Mouse (Mus musculus) liver, embryonic 12.5 days (tissue): ENCODE data around the gene 6330409D20Rik. TPM values are rescaled to one million over a fixed set of nuclear protein-coding genes. Genes with fewer than 3 reads are reported as not detected.

Experiments used
- ATAC-seq: fragments of 200-750 bp; cut with Nextera tagmentation; 2 replicates; pipeline ENCODE4 v1.8.0; 2017; ENCODE audit warnings: moderate number of reproducible peaks, mild to moderate bottlenecking, moderate library complexity
- H3K27ac ChIP-seq: fragments of 300-500 bp; sonication (generic); 2 replicates; pipeline ENCODE4 v1.5.1; 2016; ENCODE audit warnings: mild to moderate bottlenecking
- H3K27me3 ChIP-seq: fragments of 300-500 bp; sonication (generic); replicated peaks from 2 replicates; pipeline ENCODE4 v1.6.1; 2016; ENCODE audit warnings: mild to moderate bottlenecking, moderate library complexity
- H3K36me3 ChIP-seq: fragments of 300-500 bp; sonication (generic); 2 replicates; pipeline ENCODE4 v1.6.1; 2016; ENCODE audit warnings: mild to moderate bottlenecking, moderate library complexity
- H3K4me1 ChIP-seq: fragments of 300-500 bp; sonication (generic); 2 replicates; pipeline ENCODE4 v1.6.1; 2016
- H3K4me2 ChIP-seq: fragments of 300-500 bp; sonication (generic); 2 replicates; pipeline ENCODE4 v1.6.1; 2016; ENCODE audit warnings: mild to moderate bottlenecking, moderate library complexity
- H3K4me3 ChIP-seq: fragments of 300-500 bp; sonication (generic); 2 replicates; pipeline ENCODE4 v1.5.1; 2016; ENCODE audit warnings: mild to moderate bottlenecking, moderate library complexity
- H3K9ac ChIP-seq: fragments of 300-500 bp; sonication (generic); 2 replicates; pipeline ENCODE4 v1.6.1; 2016; ENCODE audit warnings: mild to moderate bottlenecking, moderate library complexity
- H3K9me3 ChIP-seq: fragments of 300-500 bp; sonication (generic); replicated peaks from 2 replicates; pipeline ENCODE4 v1.6.1; 2016; ENCODE audit warnings: mild to moderate bottlenecking, moderate library complexity
- WGBS: fragments of 180-500 bp; shearing (Covaris S2); methylation state at CpG from one replicate; pipeline ENCODE4 v1.1.7; 2016; ENCODE audit not compliant: insufficient replicate concordance; 5-methylcytosine and 5-hydroxymethylcytosine counted together
- polyA plus RNA-seq: library from polyadenylated mRNA; unstranded; fragments of >200 nt; fragmentation: Nextera tagmentation; extraction: Ambion mirVana; gene quantifications from 2 replicates; pipeline ENCODE4 v1.2.1, GENCODE M21; 2016

Gene 6330409D20Rik
- polyA plus RNA-seq, 1 experiment from 2014 or later: not detected

DNA sequence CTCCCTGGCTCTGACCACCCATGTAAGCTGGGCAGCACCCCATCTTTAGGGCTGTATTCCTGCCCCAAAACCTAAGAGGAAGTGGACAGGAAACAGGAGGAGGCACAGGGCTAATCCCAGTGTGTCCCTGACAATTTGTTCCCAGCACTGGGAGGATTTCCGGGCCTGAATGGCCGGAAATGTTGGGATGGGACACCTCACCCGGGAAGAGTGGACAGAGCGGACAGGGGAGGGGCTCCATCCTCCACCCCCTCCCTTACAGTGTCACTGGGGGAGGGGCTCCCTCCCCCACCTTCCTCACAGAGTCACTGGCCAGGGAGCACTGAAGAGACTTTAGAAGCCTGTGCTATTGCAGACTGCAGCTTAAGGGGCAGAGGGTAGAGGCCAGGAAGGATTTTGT lies 5.9 kb downstream of the 6330409D20Rik start:
- Histone ChIP-seq H3K9me3 (no peaks in the 10 kb centered on the region), H3K4me3 (no peak overlapping the region), H3K9ac (no peak overlapping the region; the same call in 1 of the 2 replicates), H3K27ac (peak overlapping the region; percentile 34; the same call in 1 of the 2 replicates), H3K27me3 (no peaks in the 10 kb centered on the region), H3K4me1 (peaks cover 36% of the 10 kb centered on the region), H3K36me3 (no peaks in the 10 kb centered on the region), H3K4me2 (no peak overlapping the region)
- ATAC-seq: peak; percentile 44
- 31% methylated on average over 4 of the region's 4 CpGs for WGBS

DNA sequence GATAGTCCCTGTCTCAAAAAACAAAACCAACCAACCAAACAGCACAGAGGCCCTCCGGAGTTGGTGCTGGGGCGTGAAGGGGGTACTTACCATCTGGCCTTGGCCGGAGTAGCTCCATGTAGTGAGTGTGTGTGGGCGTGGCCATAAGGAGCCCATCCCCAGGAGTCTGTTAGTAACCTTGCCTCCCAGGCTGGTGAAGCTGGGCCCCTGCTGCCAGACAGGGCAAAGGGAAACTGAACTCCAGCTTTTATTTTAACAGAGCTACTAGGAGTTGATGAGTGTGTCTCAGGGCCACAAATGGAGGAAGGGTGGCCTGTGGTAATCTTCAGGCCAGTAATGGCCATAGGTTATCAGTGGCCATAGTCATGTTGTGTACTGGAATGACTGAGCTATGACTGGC lies 6.3 kb downstream of the 6330409D20Rik start:
- Histone ChIP-seq H3K9ac (no peak overlapping the region), H3K4me1 (peaks cover 36% of the 10 kb centered on the region), H3K4me2 (no peak overlapping the region), H3K9me3 (no peaks in the 10 kb centered on the region), H3K27ac (peak overlapping the region; percentile 34; the same call in 1 of the 2 replicates), H3K4me3 (no peak overlapping the region), H3K27me3 (no peaks in the 10 kb centered on the region), H3K36me3 (no peaks in the 10 kb centered on the region)
- ATAC-seq: no peak; the same call in 1 of the 2 replicates
- WGBS: 41% methylated on average over 4 of the region's 4 CpGs

DNA sequence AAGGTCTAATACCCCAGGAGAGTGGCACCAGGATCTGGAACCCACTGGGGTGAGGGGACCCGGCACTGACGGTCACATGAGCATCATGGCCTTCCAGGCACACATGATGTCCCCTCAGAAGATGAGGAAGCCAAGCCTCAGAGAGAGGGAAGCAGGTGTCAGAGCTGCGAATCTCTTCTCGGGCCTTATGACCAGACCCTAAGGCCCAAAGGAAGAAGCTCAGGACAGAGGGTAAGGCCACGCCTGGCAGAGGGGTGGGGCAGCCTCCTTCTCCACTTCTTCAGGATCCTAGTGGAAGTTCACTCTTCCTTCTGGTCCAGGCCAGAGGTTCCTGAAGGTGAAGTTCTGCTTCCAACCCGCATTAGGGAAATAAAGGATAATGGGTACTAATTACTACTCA lies 8.1 kb downstream of the 6330409D20Rik start:
- WGBS: 58% methylated on average over 6 of the region's 6 CpGs
- no peak overlapping the region for H3K4me3 ChIP-seq
- no peaks in the 10 kb centered on the region for H3K36me3 ChIP-seq
- H3K27ac ChIP-seq: no peak overlapping the region
- H3K4me2 ChIP-seq: no peak overlapping the region
- peaks cover 37% of the 10 kb centered on the region for H3K4me1 ChIP-seq
- no peaks in the 10 kb centered on the region for H3K27me3 ChIP-seq
- no peaks in the 10 kb centered on the region for H3K9me3 ChIP-seq
- H3K9ac ChIP-seq: no peak overlapping the region
- ATAC-seq: no peak

DNA sequence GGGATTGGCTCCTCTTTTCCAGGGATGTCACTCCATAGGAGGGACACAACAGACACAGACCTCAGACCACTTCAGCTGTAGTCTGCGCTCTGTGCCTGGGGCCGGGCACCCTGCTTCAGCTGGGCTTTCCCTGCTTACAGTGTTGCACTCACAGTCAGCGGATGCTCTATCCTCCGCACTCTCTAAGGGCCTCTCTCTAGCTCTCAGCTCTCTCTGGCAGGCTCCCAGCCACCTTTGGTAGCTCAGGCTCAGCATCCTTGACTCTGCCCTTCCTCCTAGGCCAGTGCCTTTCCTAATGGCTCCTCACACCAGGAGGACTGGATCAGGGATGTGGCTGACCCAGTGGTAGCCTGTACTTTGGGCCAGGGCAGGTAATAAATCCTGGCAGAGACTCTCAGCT lies 8.9 kb downstream of the 6330409D20Rik start:
- WGBS: 75% methylated on average over 4 of the region's 4 CpGs
- Histone ChIP-seq H3K9ac (no peak overlapping the region), H3K27me3 (no peaks in the 10 kb centered on the region), H3K27ac (peak overlapping the region; percentile 22; the same call in 1 of the 2 replicates), H3K4me1 (peaks cover 44% of the 10 kb centered on the region), H3K4me2 (no peak overlapping the region), H3K9me3 (no peaks in the 10 kb centered on the region), H3K36me3 (no peaks in the 10 kb centered on the region), H3K4me3 (no peak overlapping the region)
- no peak for ATAC-seq

DNA sequence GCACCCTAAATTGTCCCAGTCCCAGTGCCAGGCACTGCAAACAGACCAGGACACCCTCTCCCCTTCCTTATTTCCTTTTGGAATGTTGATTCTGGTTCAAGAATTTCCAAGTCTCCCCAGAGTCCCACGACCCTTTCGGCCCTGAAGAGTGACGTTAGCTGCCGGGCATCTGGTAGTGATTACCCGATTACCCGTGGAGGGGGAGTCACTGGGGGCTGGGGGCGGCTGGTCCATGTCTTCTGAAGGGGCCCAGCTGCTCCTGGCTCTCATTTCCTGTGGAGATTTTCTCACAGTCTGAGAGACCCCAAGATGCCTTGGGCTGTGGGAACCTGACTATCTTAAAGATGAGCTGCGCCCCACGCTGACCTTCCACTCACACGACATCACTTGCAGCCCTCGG lies 10.0 kb downstream of the 6330409D20Rik start:
- Histone ChIP-seq H3K9ac (no peak overlapping the region), H3K4me1 (peaks cover 34% of the 10 kb centered on the region), H3K4me3 (no peak overlapping the region), H3K27ac (0 out of 2 replicates have a peak overlapping the region, but pooled peaks have one; percentile 51), H3K27me3 (no peaks in the 10 kb centered on the region), H3K4me2 (no peak overlapping the region; the same call in 1 of the 2 replicates), H3K9me3 (no peaks in the 10 kb centered on the region), H3K36me3 (no peaks in the 10 kb centered on the region)
- WGBS: 51% methylated on average over 11 of the region's 11 CpGs
- ATAC-seq: no peak

DNA sequence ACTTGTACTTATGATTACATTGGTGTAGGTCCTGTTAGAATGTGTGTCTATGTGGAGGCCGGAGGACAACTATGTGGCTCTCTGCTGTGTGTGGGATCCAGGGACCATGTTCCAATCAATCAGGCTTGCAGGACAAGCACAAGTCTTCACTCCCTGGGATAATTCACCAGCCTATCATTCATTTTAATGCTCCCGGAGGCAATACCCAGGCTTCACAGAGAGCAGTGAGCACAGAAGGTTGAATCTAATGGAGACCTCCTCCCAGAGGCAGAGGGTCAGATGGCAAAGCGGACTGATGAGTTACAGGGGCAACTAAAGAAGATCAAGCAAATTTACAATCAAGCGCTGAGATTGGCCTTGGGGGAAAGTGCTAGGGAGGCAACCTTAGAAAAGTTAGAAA lies 11.3 kb downstream of the 6330409D20Rik start:
- WGBS: 68% methylated on average over 4 of the region's 4 CpGs
- Histone ChIP-seq H3K4me3 (no peak overlapping the region), H3K27me3 (no peaks in the 10 kb centered on the region), H3K4me1 (peaks cover 21% of the 10 kb centered on the region), H3K9ac (no peak overlapping the region), H3K9me3 (no peaks in the 10 kb centered on the region), H3K27ac (0 out of 2 replicates have a peak overlapping the region, but pooled peaks have one; percentile 5), H3K4me2 (no peak overlapping the region; the same call in 1 of the 2 replicates), H3K36me3 (peaks cover 10% of the 10 kb centered on the region; the same call in 1 of the 2 replicates)
- no peak for ATAC-seq

DNA sequence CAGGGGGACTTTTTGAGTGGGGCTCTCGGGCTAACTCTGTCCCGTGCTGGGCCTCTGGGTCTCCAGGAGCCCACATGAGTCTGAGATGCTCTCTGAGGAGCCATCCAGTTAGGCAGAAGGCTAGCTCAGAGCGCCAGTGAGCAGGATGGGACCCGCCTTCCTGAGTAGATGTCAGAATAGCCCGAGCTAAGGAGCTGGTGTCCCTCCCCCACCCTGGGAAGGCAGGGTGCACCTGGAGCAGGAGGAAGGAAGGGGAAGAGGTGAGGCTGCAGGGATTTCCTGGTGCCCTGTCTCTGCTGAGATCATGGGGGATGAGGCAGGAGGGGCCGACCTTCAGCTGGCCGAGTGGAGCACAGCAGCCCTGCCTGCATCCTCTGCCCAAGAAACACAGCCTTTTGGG lies 12.4 kb downstream of the 6330409D20Rik start:
- peak overlapping the region; percentile 57 for H3K4me2 ChIP-seq
- WGBS: 50% methylated on average over 7 of the region's 7 CpGs
- no peak overlapping the region for H3K27ac ChIP-seq
- H3K27me3 ChIP-seq: no peaks in the 10 kb centered on the region
- H3K36me3 ChIP-seq: peaks cover 10% of the 10 kb centered on the region; the same call in 1 of the 2 replicates
- no peak overlapping the region for H3K4me3 ChIP-seq
- no peak overlapping the region for H3K9ac ChIP-seq
- H3K9me3 ChIP-seq: no peaks in the 10 kb centered on the region
- H3K4me1 ChIP-seq: peaks cover 18% of the 10 kb centered on the region
- ATAC-seq: no peak

DNA sequence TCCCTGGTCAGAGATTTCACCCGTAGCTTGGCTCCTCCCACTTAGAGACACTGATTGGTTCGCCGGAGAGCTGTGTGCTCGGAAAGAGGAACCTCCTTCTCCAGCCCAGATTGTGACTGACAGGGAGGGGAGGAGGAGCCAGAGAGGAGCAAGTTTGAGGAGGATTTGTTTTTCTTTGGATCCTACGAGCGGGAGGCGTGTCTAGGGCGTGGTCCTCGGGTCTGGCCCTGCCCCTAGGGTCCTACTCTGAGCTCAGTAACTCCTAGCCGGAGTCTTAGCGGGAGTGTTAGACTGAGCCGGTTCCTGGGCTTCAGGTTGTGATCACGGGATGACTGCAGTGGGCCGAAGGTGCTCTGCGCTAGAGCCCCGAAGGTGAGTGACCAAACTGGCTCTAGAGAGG lies 13.4 kb downstream of the 6330409D20Rik start:
- Histone ChIP-seq H3K9ac (peak overlapping the region; percentile 49; the same call in 1 of the 2 replicates), H3K4me1 (peaks cover 23% of the 10 kb centered on the region), H3K4me3 (peak overlapping the region; percentile 33), H3K27me3 (no peaks in the 10 kb centered on the region), H3K9me3 (no peaks in the 10 kb centered on the region), H3K36me3 (peaks cover 10% of the 10 kb centered on the region; the same call in 1 of the 2 replicates), H3K27ac (no peak overlapping the region), H3K4me2 (peak overlapping the region; percentile 57)
- WGBS: 5% methylated on average over 16 of the region's 16 CpGs
- ATAC-seq: peak; percentile 86

DNA sequence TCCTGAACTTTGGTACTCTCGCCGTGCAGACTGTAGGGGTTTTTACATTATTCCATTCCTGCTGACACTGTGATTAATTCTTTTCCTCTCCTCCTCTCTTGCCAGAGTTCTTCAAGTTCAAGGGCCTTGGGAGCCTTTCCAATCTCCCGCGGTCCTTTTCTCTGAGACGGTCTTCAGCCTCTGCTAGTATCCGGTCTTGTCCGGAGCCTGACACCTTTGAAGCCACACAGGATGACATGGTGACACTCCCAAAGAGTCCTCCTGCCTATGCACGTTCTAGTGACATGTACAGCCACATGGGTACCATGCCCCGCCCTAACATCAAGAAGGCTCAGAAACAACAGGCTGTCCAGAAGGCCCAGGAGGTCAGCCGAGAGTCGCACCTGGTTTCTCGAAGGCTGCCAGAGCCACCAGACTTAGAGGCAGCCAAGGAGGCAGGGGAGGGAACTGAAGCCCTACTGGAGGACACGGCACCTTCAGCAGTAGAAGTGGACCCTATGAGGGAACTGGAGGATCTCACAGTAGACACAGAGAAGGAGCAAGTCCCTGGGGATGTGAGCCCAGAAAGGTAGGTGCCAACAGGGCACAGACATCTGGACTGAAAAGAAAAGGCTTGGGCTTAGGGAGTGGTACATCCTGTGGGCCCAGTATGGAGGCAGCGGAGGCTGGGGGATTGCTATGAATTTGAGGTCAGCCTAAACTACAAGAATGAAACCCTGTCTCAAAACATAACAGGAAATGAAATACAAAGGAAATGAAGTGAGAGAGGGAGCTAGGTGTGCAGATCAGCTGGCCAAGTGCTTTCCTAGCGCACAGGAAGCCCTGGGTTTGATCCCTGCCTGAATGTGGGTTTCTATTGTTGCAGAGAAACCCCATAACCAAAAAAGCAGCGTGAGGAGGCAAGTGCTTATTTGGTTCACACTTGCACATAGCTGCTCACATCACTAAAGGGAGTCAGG lies 15.7 kb downstream of the 6330409D20Rik start:
- Histone ChIP-seq H3K4me3 (no peak overlapping the region), H3K27ac (no peak overlapping the region), H3K4me2 (no peak overlapping the region), H3K9ac (no peak overlapping the region), H3K27me3 (no peaks in the 10 kb centered on the region), H3K9me3 (no peaks in the 10 kb centered on the region), H3K4me1 (peaks cover 37% of the 10 kb centered on the region), H3K36me3 (peaks cover 10% of the 10 kb centered on the region; the same call in 1 of the 2 replicates)
- ATAC-seq: no peak
- 74% methylated on average over 16 of the region's 16 CpGs for WGBS

DNA sequence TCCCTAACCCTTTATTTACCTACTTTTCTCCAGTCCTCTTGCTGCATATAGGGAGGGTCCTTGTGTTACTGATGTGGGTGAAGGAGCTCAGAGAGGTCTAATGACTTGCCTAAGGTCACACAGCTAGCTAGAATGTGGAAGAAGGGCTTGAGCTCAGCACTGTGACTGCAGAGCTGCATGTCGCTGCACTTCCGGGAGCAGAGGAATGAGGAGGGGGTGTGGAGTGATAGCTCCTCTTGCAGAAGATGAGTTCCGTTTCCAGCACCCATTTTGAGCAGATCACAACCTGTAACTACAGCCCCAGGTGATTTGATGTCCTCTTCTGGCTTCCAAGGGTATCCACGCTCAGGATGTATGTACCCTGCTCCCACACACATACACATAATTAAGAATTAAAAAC lies 16.7 kb downstream of the 6330409D20Rik start:
- 61% methylated on average over 4 of the region's 4 CpGs for WGBS
- H3K4me2 ChIP-seq: no peak overlapping the region

DNA sequence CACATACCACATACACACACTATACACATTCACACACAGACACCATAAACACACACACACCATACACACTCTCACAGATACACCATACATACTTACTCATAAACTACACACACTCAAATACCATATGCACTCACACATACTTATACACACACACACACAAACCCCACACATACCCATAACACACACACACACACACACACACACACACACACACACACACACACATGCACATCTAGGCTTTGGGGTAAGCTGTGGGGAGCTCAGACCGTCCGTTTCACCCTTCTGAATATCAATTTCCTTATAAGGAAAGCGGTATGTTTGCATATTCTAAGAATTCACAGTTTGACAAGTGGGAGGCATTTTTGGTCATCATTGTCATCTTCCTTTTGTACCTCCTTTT lies 18.2 kb downstream of the 6330409D20Rik start:
- Histone ChIP-seq H3K9ac (no peak overlapping the region), H3K36me3 (peaks cover 10% of the 10 kb centered on the region; the same call in 1 of the 2 replicates)
- 64% methylated on average over 3 of the region's 3 CpGs for WGBS

More for the DNA sequence above, 16.7 kb downstream of the 6330409D20Rik start:
- ATAC-seq: no peak
- H3K27me3 ChIP-seq: no peaks in the 10 kb centered on the region
- no peak overlapping the region for H3K27ac ChIP-seq
- no peak overlapping the region for H3K9ac ChIP-seq
- peaks cover 38% of the 10 kb centered on the region for H3K4me1 ChIP-seq
- no peak overlapping the region for H3K4me3 ChIP-seq
- no peaks in the 10 kb centered on the region for H3K9me3 ChIP-seq
- H3K36me3 ChIP-seq: peaks cover 10% of the 10 kb centered on the region; the same call in 1 of the 2 replicates

DNA sequence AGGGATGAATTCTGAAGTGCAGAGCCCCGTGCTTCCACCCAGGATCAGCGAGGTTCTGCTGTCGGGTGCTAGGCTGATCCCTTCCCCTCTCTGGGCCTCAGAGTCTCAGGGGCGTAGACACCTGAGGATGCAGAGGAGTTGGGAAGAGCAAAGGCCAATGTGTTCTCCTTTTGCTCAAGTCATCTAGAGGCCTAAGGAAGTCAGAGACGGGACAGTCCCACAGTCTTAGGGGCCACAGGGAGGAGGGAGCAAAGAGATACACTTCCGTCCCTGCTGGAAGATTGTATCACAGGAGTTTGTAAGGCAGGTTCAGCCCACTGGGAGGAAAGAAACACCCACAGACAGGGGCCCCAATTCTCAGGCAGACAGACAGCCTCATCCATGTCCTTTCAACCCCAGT lies 18.8 kb downstream of the 6330409D20Rik start:
- peaks cover 10% of the 10 kb centered on the region; the same call in 1 of the 2 replicates for H3K36me3 ChIP-seq
- peaks cover 31% of the 10 kb centered on the region for H3K4me1 ChIP-seq
- WGBS: 19% methylated on average over 6 of the region's 6 CpGs
- 0 out of 2 replicates have a peak overlapping the region, but pooled peaks have one; percentile 33 for H3K9ac ChIP-seq
- peak overlapping the region; percentile 33; the same call in 1 of the 2 replicates for H3K27ac ChIP-seq
- no peak for ATAC-seq
- H3K4me3 ChIP-seq: peak overlapping the region; percentile 26
- no peaks in the 10 kb centered on the region for H3K9me3 ChIP-seq
- H3K27me3 ChIP-seq: no peaks in the 10 kb centered on the region
- peak overlapping the region; percentile 48 for H3K4me2 ChIP-seq

More for the DNA sequence above, 18.2 kb downstream of the 6330409D20Rik start:
- peak overlapping the region; percentile 33; the same call in 1 of the 2 replicates for H3K27ac ChIP-seq
- H3K4me1 ChIP-seq: peaks cover 36% of the 10 kb centered on the region
- H3K4me2 ChIP-seq: peak overlapping the region; percentile 48
- no peak overlapping the region for H3K4me3 ChIP-seq
- H3K9me3 ChIP-seq: no peaks in the 10 kb centered on the region
- no peak for ATAC-seq
- no peaks in the 10 kb centered on the region for H3K27me3 ChIP-seq
